In the genomic region with DNA sequence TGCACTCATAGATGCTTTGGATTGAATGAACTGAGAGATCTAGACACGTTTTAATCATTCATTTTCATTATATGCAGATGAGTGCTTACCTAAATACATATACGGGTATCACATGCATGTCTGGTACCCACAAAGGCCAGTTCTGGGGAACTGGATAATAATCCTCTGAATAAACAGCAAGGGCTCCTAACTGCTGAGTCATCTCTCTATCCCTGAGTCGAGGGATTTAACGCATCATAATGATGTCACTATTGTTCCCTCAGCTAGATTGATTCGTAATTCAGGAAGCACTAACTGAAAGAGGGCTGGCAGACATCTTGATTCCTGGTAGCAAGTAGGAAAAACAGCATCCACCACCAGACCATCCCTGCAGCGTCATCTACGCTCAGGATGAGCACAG, we compare ENCODE assay signal across 26 mouse cellular contexts. TPM values are rescaled to one million over a fixed set of nuclear protein-coding genes. Genes with fewer than 3 reads are reported as not detected.
DNase-seq lines count a peak whose midpoint lies in the region; ATAC-seq and TF ChIP-seq lines count a peak whose summit lies in the region.
"Had no signal": no experiment of that assay in that cellular context is flagged by ENCODE, and none has a peak within 500 bp of the region (broad histone marks: within the 10 kb centered on the region; RNA-seq: fewer than 3 reads in every experiment).

No protein-coding gene starts in this region.

- no peak overlapping the region for H3K4me3 ChIP-seq in forebrain, postnatal 0 days (ENCODE audit: low read depth, low read length)
- no peak overlapping the region for H3K4me3 ChIP-seq in forebrain, embryonic 15.5 days
- no peak overlapping the region for H3K4me3 ChIP-seq in myocyte
- H3K4me3 ChIP-seq: heart, embryonic 12.5 days; hindbrain, embryonic 12.5 days; kidney, embryonic 15.5 days; liver, embryonic 13.5 days; megakaryocyte, embryonic 14.5 days; neural tube, embryonic 12.5 days had no signal

- H3K4me2 ChIP-seq in forebrain, postnatal 0 days (ENCODE audit: low read depth) = no peak overlapping the region
- H3K4me2 ChIP-seq in forebrain, embryonic 15.5 days (replicated peaks) = no peak overlapping the region
- H3K4me2 ChIP-seq in myocyte (ENCODE audit: low read depth) = peak overlapping the region; percentile 13
- H3K4me2 ChIP-seq: heart, embryonic 12.5 days; hindbrain, embryonic 12.5 days; kidney, embryonic 15.5 days; liver, embryonic 13.5 days; neural tube, embryonic 12.5 days had no signal

- intact Hi-C loops in heart, postnatal 25 days (cut with DNase I) = no loop called here
- intact Hi-C loops in left cerebral cortex, postnatal 14 days (cut with DNase I) = loop anchor here (5.0 kb wide), 1 partner anchor 238 kb away; no protein-coding TSS in a partner anchor

- DNase-seq in forebrain, postnatal 0 days = peak; percentile 7
- DNase-seq in 3T3-L1 (ENCODE audit: low read depth, low spot score) (peak; percentile 71), NIH3T3 (ENCODE audit: low read depth) (peak; percentile 40)
- no peak for DNase-seq in heart, postnatal 25 days (ENCODE audit: low spot score)
- DNase-seq in left cerebral cortex, postnatal 14 days (ENCODE audit: low spot score in 2 of 2) = no peak
- DNase-seq: embryo, embryonic 11 days; layer of hippocampus, adult 9-11 months; liver, embryonic 13.5 days; retina, postnatal 1 day; thymus, postnatal 25 days had no signal

- no peak for TF ChIP-seq POLR2A in myocyte (IDR thresholded peaks at IDR 0.05; ENCODE audit: insufficient read length, low read depth)

- no peak for TF ChIP-seq CTCF in forebrain, postnatal 0 days (IDR thresholded peaks at IDR 0.05; ENCODE audit: low read depth)

- peaks cover 8% of the 10 kb centered on the region for H3K27me3 ChIP-seq in forebrain, postnatal 0 days (ENCODE audit: insufficient read depth, low read length)
- H3K27me3 ChIP-seq in forebrain, embryonic 15.5 days = peaks cover 4% of the 10 kb centered on the region; the same call in 1 of the 2 replicates
- H3K27me3 ChIP-seq in myocyte (ENCODE audit: control insufficient read depth, insufficient read depth, insufficient read length) = no peaks in the 10 kb centered on the region
- H3K27me3 ChIP-seq: Patski had no signal

- ATAC-seq in forebrain, postnatal 0 days = peak; percentile 47; the same call in 1 of the 2 replicates
- no peak for ATAC-seq in forebrain, embryonic 15.5 days (replicated peaks)
- ATAC-seq: Patski had no signal

- H3K36me3 ChIP-seq in forebrain, postnatal 0 days (ENCODE audit: insufficient read depth) = no peaks in the 10 kb centered on the region
- no peaks in the 10 kb centered on the region for H3K36me3 ChIP-seq in forebrain, embryonic 15.5 days
- H3K36me3 ChIP-seq in myocyte (ENCODE audit: control insufficient read depth, insufficient read depth) = no peaks in the 10 kb centered on the region
- H3K36me3 ChIP-seq: heart, embryonic 12.5 days; hindbrain, embryonic 12.5 days; kidney, embryonic 15.5 days; liver, embryonic 13.5 days; neural tube, embryonic 12.5 days had no signal

- H3K79me2 ChIP-seq in myocyte (ENCODE audit: control insufficient read depth, insufficient read depth) = no peaks in the 10 kb centered on the region

- H3K27ac ChIP-seq in forebrain, postnatal 0 days (ENCODE audit: low read depth, low read length) = no peak overlapping the region
- no peak overlapping the region for H3K27ac ChIP-seq in forebrain, embryonic 15.5 days (replicated peaks)
- H3K27ac ChIP-seq: hindbrain, embryonic 12.5 days; kidney, embryonic 15.5 days; liver, embryonic 13.5 days; neural tube, embryonic 12.5 days had no signal

- no peak overlapping the region for H3ac ChIP-seq in myocyte (ENCODE audit: control insufficient read depth, insufficient read length)

- H3K4me1 ChIP-seq in forebrain, postnatal 0 days (ENCODE audit: insufficient read depth) = no peaks in the 10 kb centered on the region
- peaks cover 17% of the 10 kb centered on the region for H3K4me1 ChIP-seq in forebrain, embryonic 15.5 days

- WGBS in forebrain, postnatal 0 days = 58% methylated on average over 7 of the region's 7 CpGs
- WGBS in forebrain, embryonic 15.5 days = 63% methylated on average over 7 of the region's 7 CpGs

- no peaks in the 10 kb centered on the region for H3K9me3 ChIP-seq in forebrain, postnatal 0 days (ENCODE audit: low read length)
- H3K9me3 ChIP-seq in forebrain, embryonic 15.5 days = no peaks in the 10 kb centered on the region
- H3K9me3 ChIP-seq: heart, embryonic 12.5 days; hindbrain, embryonic 12.5 days; kidney, embryonic 15.5 days; liver, embryonic 13.5 days; megakaryocyte, embryonic 14.5 days; neural tube, embryonic 12.5 days had no signal

- no peak overlapping the region for H3K9ac ChIP-seq in forebrain, postnatal 0 days
- H3K9ac ChIP-seq in forebrain, embryonic 15.5 days (replicated peaks) = no peak overlapping the region
- H3K9ac ChIP-seq: heart, embryonic 12.5 days; hindbrain, embryonic 12.5 days; kidney, embryonic 15.5 days; liver, embryonic 13.5 days; neural tube, embryonic 12.5 days had no signal

TF ChIP-seq in myocyte, 11 proteins besides CTCF, POLR2A, EP300 and RAD21:
- no peak for TF ChIP-seq POLR2AphosphoS2 (IDR thresholded peaks at IDR 0.05; ENCODE audit: insufficient read length, low read depth)
- no peak for TF ChIP-seq MAX (IDR thresholded peaks at IDR 0.05; ENCODE audit: low read depth)
- TF ChIP-seq E2F4 (IDR thresholded peaks at IDR 0.05; ENCODE audit: insufficient read depth) = no peak
- no peak for TF ChIP-seq MYOD1 (IDR thresholded peaks at IDR 0.05; ENCODE audit: control insufficient read depth in 1 of 3, insufficient read length in 2 of 3, low read depth in 2 of 3)
- no peak for TF ChIP-seq TCF12 (IDR thresholded peaks at IDR 0.05; ENCODE audit: insufficient read depth, poor library complexity, severe bottlenecking)
- TF ChIP-seq SRF (IDR thresholded peaks at IDR 0.05; ENCODE audit: control insufficient read depth, insufficient read length, low read depth) = no peak
- no peak for TF ChIP-seq REST (IDR thresholded peaks at IDR 0.05; ENCODE audit: insufficient read depth, insufficient read length)
- no peak for TF ChIP-seq CEBPB (IDR thresholded peaks at IDR 0.05; ENCODE audit: insufficient read depth, poor library complexity, severe bottlenecking)
- TF ChIP-seq USF1 (IDR thresholded peaks at IDR 0.05; ENCODE audit: low read depth) = no peak
- no peak for TF ChIP-seq TCF3 (IDR thresholded peaks at IDR 0.05; ENCODE audit: insufficient read length, low read depth)
- TF ChIP-seq MYOG (IDR thresholded peaks at IDR 0.05; ENCODE audit: control insufficient read depth in 1 of 3, insufficient read depth in 1 of 3, insufficient read length in 2 of 3, low read depth in 2 of 3) = no peak

RNA-seq across cellular contexts. Expression of gene Cxcl2, which starts 3.0 kb away (rescaled TPM):
- total RNA-seq in forebrain, postnatal 0 days (2014; rRNA removed) = not detected in 2 replicates
- not detected in 2 replicates for polyA plus RNA-seq in forebrain, postnatal 0 days (2015; fragmentation: Nextera tagmentation; extraction: Ambion mirVana)
- not detected in 2 replicates for polyA plus RNA-seq in forebrain, embryonic 15.5 days (2015; fragmentation: Nextera tagmentation; extraction: Ambion mirVana)
- not detected for polyA plus RNA-seq in myocyte (2012; fragmentation: generic; extraction: Trizol)
- not detected for total RNA-seq in heart, postnatal 25 days (2021)
- not detected for total RNA-seq in left cerebral cortex, postnatal 14 days (2021)
- total RNA-seq: gastrocnemius, postnatal 25 days; heart, adult 18-20 months; heart, postnatal 10 days; left cerebral cortex, adult 18-20 months; left cerebral cortex, postnatal 36 days had no signal
- polyA plus RNA-seq: cerebellum, adult 2 months; embryonic facial prominence, embryonic 14.5 days; heart, embryonic 12.5 days; hindbrain, embryonic 12.5 days; kidney, embryonic 15.5 days; liver, embryonic 13.5 days; neural tube, embryonic 12.5 days; stomach, embryonic 14.5 days had no signal

RNA-seq across cellular contexts. Expression of gene Cxcl1, which starts 9.6 kb away (rescaled TPM):
- total RNA-seq in forebrain, postnatal 0 days (2014; rRNA removed) = not detected in 2 replicates
- 0.25 and 0.48 TPM in 2 replicates for polyA plus RNA-seq in forebrain, postnatal 0 days (2015; fragmentation: Nextera tagmentation; extraction: Ambion mirVana)
- 0.24 TPM in 1 of 2 replicates, not detected in the other for polyA plus RNA-seq in forebrain, embryonic 15.5 days (2015; fragmentation: Nextera tagmentation; extraction: Ambion mirVana)
- polyA plus RNA-seq in myocyte (2012; fragmentation: generic; extraction: Trizol) = 0.90 TPM
- under 1 TPM; 0.55 to 0.64 TPM for total RNA-seq in heart, postnatal 25 days (2021)
- total RNA-seq in left cerebral cortex, postnatal 14 days (2021) = under 1 TPM in 1 of 2 experiments, not detected in 1; 0.49 TPM
- total RNA-seq: left cerebral cortex, adult 18-20 months; left cerebral cortex, postnatal 36 days had no signal
- polyA plus RNA-seq: heart, embryonic 12.5 days; neural tube, embryonic 12.5 days had no signal

RNA-seq across cellular contexts. Expression of gene Mthfd2l, which starts 30.2 kb away (rescaled TPM):
- total RNA-seq in forebrain, postnatal 0 days (2014; rRNA removed) = 74.5 and 76.1 TPM in 2 replicates
- polyA plus RNA-seq in forebrain, postnatal 0 days (2015; fragmentation: Nextera tagmentation; extraction: Ambion mirVana) = 43.3 and 46.6 TPM in 2 replicates
- polyA plus RNA-seq in forebrain, embryonic 15.5 days (2015; fragmentation: Nextera tagmentation; extraction: Ambion mirVana) = 69.0 and 70.5 TPM in 2 replicates
- 11.9 TPM for polyA plus RNA-seq in myocyte (2012; fragmentation: generic; extraction: Trizol)
- 10 to 100 TPM; 10.3 to 12.6 TPM for total RNA-seq in heart, postnatal 25 days (2021)
- total RNA-seq in left cerebral cortex, postnatal 14 days (2021) = 10 to 100 TPM; 10.7 to 15.7 TPM

Comparison
In these comparisons a context has a peak if more than half of its experiments do, and no peak if none do; other contexts are left out.
1. DNase-seq: peak in forebrain, postnatal 0 days (single experiment), 3T3-L1 (single experiment) and NIH3T3 (single experiment); none in heart, postnatal 25 days (single experiment) and left cerebral cortex, postnatal 14 days (0 of 2).